Mouse (Mus musculus): ENCODE measurements around the gene Ociad1. TPM values are rescaled to one million over a fixed set of nuclear protein-coding genes. Genes with fewer than 3 reads are reported as not detected.

The Ociad1 gene
- polyA plus RNA-seq, 1 experiment from 2014 or later = 264 TPM

GRCm38 (mm10) chr5:73295916-73296315 is 3.3 kb downstream of the Ociad1 start:
- Histone ChIP-seq H3K4me2 (ENCODE audit: low read depth, low read length) (no peak overlapping the region), H3K27me3 (ENCODE audit: control insufficient read depth, insufficient read depth, low read length) (no peaks in the 10 kb centered on the region), H3K9ac (replicated peaks; ENCODE audit: low read depth, low read length) (no peak overlapping the region), H3K4me1 (ENCODE audit: control insufficient read depth, insufficient read depth, low read length) (peaks cover 7% of the 10 kb centered on the region; the same call in 1 of the 2 replicates), H3K4me3 (ENCODE audit: low read depth, low read length) (no peak overlapping the region), H3K36me3 (ENCODE audit: control insufficient read depth, insufficient read depth, low read length) (peaks cover 29% of the 10 kb centered on the region), H3K9me3 (ENCODE audit: control insufficient read depth, low read length) (no peaks in the 10 kb centered on the region), H3K27ac (ENCODE audit: low read depth, low read length) (no peak overlapping the region)
- ATAC-seq (ENCODE audit: low read depth) = no peak
- WGBS = 87% methylated on average over 4 of the region's 4 CpGs

- Histone ChIP-seq H3K9me3 (ENCODE audit: control insufficient read depth, low read length) (no peaks in the 10 kb centered on the region), H3K4me3 (ENCODE audit: low read depth, low read length) (no peak overlapping the region), H3K4me1 (ENCODE audit: control insufficient read depth, insufficient read depth, low read length) (no peaks in the 10 kb centered on the region), H3K36me3 (ENCODE audit: control insufficient read depth, insufficient read depth, low read length) (peaks cover 44% of the 10 kb centered on the region), H3K9ac (replicated peaks; ENCODE audit: low read depth, low read length) (no peak overlapping the region), H3K4me2 (ENCODE audit: low read depth, low read length) (no peak overlapping the region), H3K27ac (ENCODE audit: low read depth, low read length) (no peak overlapping the region), H3K27me3 (ENCODE audit: control insufficient read depth, insufficient read depth, low read length) (no peaks in the 10 kb centered on the region)
- ATAC-seq (ENCODE audit: low read depth) = no peak
- WGBS = 90% methylated on average over 7 of the region's 7 CpGs
These were observed 9.2 kb downstream of the Ociad1 start for GRCm38 (mm10) chr5:73301601-73302307.

GRCm38 (mm10) chr5:73304507-73304906 is 11.9 kb downstream of the Ociad1 start:
- Histone ChIP-seq H3K4me2 (ENCODE audit: low read depth, low read length) (no peak overlapping the region), H3K27me3 (ENCODE audit: control insufficient read depth, insufficient read depth, low read length) (no peaks in the 10 kb centered on the region), H3K9ac (replicated peaks; ENCODE audit: low read depth, low read length) (no peak overlapping the region), H3K4me3 (ENCODE audit: low read depth, low read length) (no peak overlapping the region), H3K9me3 (ENCODE audit: control insufficient read depth, low read length) (no peaks in the 10 kb centered on the region), H3K27ac (ENCODE audit: low read depth, low read length) (no peak overlapping the region), H3K4me1 (ENCODE audit: control insufficient read depth, insufficient read depth, low read length) (no peaks in the 10 kb centered on the region), H3K36me3 (ENCODE audit: control insufficient read depth, insufficient read depth, low read length) (peaks cover 56% of the 10 kb centered on the region)
- ATAC-seq (ENCODE audit: low read depth) = no peak
- 87% methylated on average over 12 of the region's 12 CpGs for WGBS

GRCm38 (mm10) chr5:73306486-73306885 is 13.9 kb downstream of the Ociad1 start:
- WGBS = 96% methylated on average over 6 of the region's 6 CpGs
- no peak overlapping the region for H3K4me2 ChIP-seq (ENCODE audit: low read depth, low read length)
- H3K4me1 ChIP-seq (ENCODE audit: control insufficient read depth, insufficient read depth, low read length) = no peaks in the 10 kb centered on the region
- peaks cover 51% of the 10 kb centered on the region for H3K36me3 ChIP-seq (ENCODE audit: control insufficient read depth, insufficient read depth, low read length)
- ATAC-seq (ENCODE audit: low read depth) = no peak
- H3K4me3 ChIP-seq (ENCODE audit: low read depth, low read length) = no peak overlapping the region
- H3K9me3 ChIP-seq (ENCODE audit: control insufficient read depth, low read length) = no peaks in the 10 kb centered on the region
- no peak overlapping the region for H3K9ac ChIP-seq (replicated peaks; ENCODE audit: low read depth, low read length)
- no peaks in the 10 kb centered on the region for H3K27me3 ChIP-seq (ENCODE audit: control insufficient read depth, insufficient read depth, low read length)
- no peak overlapping the region for H3K27ac ChIP-seq (ENCODE audit: low read depth, low read length)

- no peak for ATAC-seq (ENCODE audit: low read depth)
- Histone ChIP-seq H3K4me1 (ENCODE audit: control insufficient read depth, insufficient read depth, low read length) (no peaks in the 10 kb centered on the region), H3K9ac (replicated peaks; ENCODE audit: low read depth, low read length) (no peak overlapping the region), H3K4me2 (ENCODE audit: low read depth, low read length) (no peak overlapping the region), H3K9me3 (ENCODE audit: control insufficient read depth, low read length) (no peaks in the 10 kb centered on the region), H3K27ac (ENCODE audit: low read depth, low read length) (no peak overlapping the region), H3K4me3 (ENCODE audit: low read depth, low read length) (no peak overlapping the region), H3K36me3 (ENCODE audit: control insufficient read depth, insufficient read depth, low read length) (peaks cover 49% of the 10 kb centered on the region), H3K27me3 (ENCODE audit: control insufficient read depth, insufficient read depth, low read length) (no peaks in the 10 kb centered on the region)
- 98% methylated on average over 3 of the region's 3 CpGs for WGBS
These were observed 14.7 kb downstream of the Ociad1 start for GRCm38 (mm10) chr5:73307297-73307696.

GRCm38 (mm10) chr5:73309496-73309895 is 16.9 kb downstream of the Ociad1 start:
- no peaks in the 10 kb centered on the region for H3K27me3 ChIP-seq (ENCODE audit: control insufficient read depth, insufficient read depth, low read length)
- peaks cover 53% of the 10 kb centered on the region for H3K36me3 ChIP-seq (ENCODE audit: control insufficient read depth, insufficient read depth, low read length)
- no peak overlapping the region for H3K4me2 ChIP-seq (ENCODE audit: low read depth, low read length)
- no peaks in the 10 kb centered on the region for H3K9me3 ChIP-seq (ENCODE audit: control insufficient read depth, low read length)
- 93% methylated on average over 4 of the region's 4 CpGs for WGBS
- H3K4me3 ChIP-seq (ENCODE audit: low read depth, low read length) = no peak overlapping the region
- no peak overlapping the region for H3K27ac ChIP-seq (ENCODE audit: low read depth, low read length)
- no peak for ATAC-seq (ENCODE audit: low read depth)
- no peak overlapping the region for H3K9ac ChIP-seq (replicated peaks; ENCODE audit: low read depth, low read length)
- H3K4me1 ChIP-seq (ENCODE audit: control insufficient read depth, insufficient read depth, low read length) = no peaks in the 10 kb centered on the region

- H3K4me1 ChIP-seq (ENCODE audit: control insufficient read depth, insufficient read depth, low read length) = no peaks in the 10 kb centered on the region
- no peaks in the 10 kb centered on the region for H3K27me3 ChIP-seq (ENCODE audit: control insufficient read depth, insufficient read depth, low read length)
These were observed 17.8 kb downstream of the Ociad1 start for GRCm38 (mm10) chr5:73310401-73310800.

GRCm38 (mm10) chr5:73311458-73311857 is 18.9 kb downstream of the Ociad1 start:
- no peak overlapping the region for H3K27ac ChIP-seq (ENCODE audit: low read depth, low read length)
- no peaks in the 10 kb centered on the region for H3K9me3 ChIP-seq (ENCODE audit: control insufficient read depth, low read length)
- 93% methylated on average over 5 of the region's 5 CpGs for WGBS
- ATAC-seq (ENCODE audit: low read depth) = no peak
- H3K4me3 ChIP-seq (ENCODE audit: low read depth, low read length) = no peak overlapping the region
- peaks cover 58% of the 10 kb centered on the region for H3K36me3 ChIP-seq (ENCODE audit: control insufficient read depth, insufficient read depth, low read length)
- H3K4me2 ChIP-seq (ENCODE audit: low read depth, low read length) = no peak overlapping the region
- no peaks in the 10 kb centered on the region for H3K27me3 ChIP-seq (ENCODE audit: control insufficient read depth, insufficient read depth, low read length)
- no peak overlapping the region for H3K9ac ChIP-seq (replicated peaks; ENCODE audit: low read depth, low read length)
- H3K4me1 ChIP-seq (ENCODE audit: control insufficient read depth, insufficient read depth, low read length) = no peaks in the 10 kb centered on the region

More at GRCm38 (mm10) chr5:73310401-73310800, 17.8 kb downstream of the Ociad1 start:
- Histone ChIP-seq H3K9ac (replicated peaks; ENCODE audit: low read depth, low read length) (no peak overlapping the region), H3K9me3 (ENCODE audit: control insufficient read depth, low read length) (no peaks in the 10 kb centered on the region), H3K4me2 (ENCODE audit: low read depth, low read length) (no peak overlapping the region), H3K36me3 (ENCODE audit: control insufficient read depth, insufficient read depth, low read length) (peaks cover 57% of the 10 kb centered on the region), H3K4me3 (ENCODE audit: low read depth, low read length) (no peak overlapping the region), H3K27ac (ENCODE audit: low read depth, low read length) (no peak overlapping the region)
- no peak for ATAC-seq (ENCODE audit: low read depth)
- WGBS = 100% methylated on average over 1 of the region's 1 CpGs

GRCm38 (mm10) chr5:73313591-73313990 is 21.0 kb downstream of the Ociad1 start:
- no peaks in the 10 kb centered on the region for H3K9me3 ChIP-seq (ENCODE audit: control insufficient read depth, low read length)
- H3K4me2 ChIP-seq (ENCODE audit: low read depth, low read length) = no peak overlapping the region
- H3K4me1 ChIP-seq (ENCODE audit: control insufficient read depth, insufficient read depth, low read length) = no peaks in the 10 kb centered on the region
- no peak for ATAC-seq (ENCODE audit: low read depth)
- no peak overlapping the region for H3K9ac ChIP-seq (replicated peaks; ENCODE audit: low read depth, low read length)
- no peaks in the 10 kb centered on the region for H3K27me3 ChIP-seq (ENCODE audit: control insufficient read depth, insufficient read depth, low read length)
- no peak overlapping the region for H3K27ac ChIP-seq (ENCODE audit: low read depth, low read length)
- no peak overlapping the region for H3K4me3 ChIP-seq (ENCODE audit: low read depth, low read length)
- 94% methylated on average over 10 of the region's 10 CpGs for WGBS
- peaks cover 43% of the 10 kb centered on the region; the same call in 1 of the 2 replicates for H3K36me3 ChIP-seq (ENCODE audit: control insufficient read depth, insufficient read depth, low read length)
